Mouse (Mus musculus): ENCODE measurements around the gene Cpt1a.
A peak's percentile ranks its signal among the peaks of the same experiment; 100 is the strongest.

- TF ChIP-seq CTCF (IDR thresholded peaks at IDR 0.05; ENCODE audit: low read depth) (peak; percentile 57), EP300 (optimal IDR thresholded peaks at IDR 0.05) (no peak)
Observed at GRCm38 (mm10) chr19:3347784-3348183, 25.6 kb downstream of the Cpt1a start.

Measured in stomach, postnatal 0 days (tissue).